Mouse (Mus musculus): ENCODE data around the gene Gm17409. TPM values are rescaled to one million over a fixed set of nuclear protein-coding genes. Genes with fewer than 3 reads are reported as not detected.

Gm17409 gene
- total RNA-seq, 1 experiment from 2014 or later, result not detected

- ATAC-seq (replicated peaks in 1 of 2; ENCODE audit: insufficient read depth in 1 of 2, low FRiP score in 2 of 2, low TSS enrichment in 1 of 2, low read depth in 1 of 2, poor library complexity in 2 of 2, severe bottlenecking in 2 of 2), result no peak
Observed at GRCm38 (mm10) chr2:58513212-58513611, 43.3 kb downstream of the Gm17409 start.

DNA sequence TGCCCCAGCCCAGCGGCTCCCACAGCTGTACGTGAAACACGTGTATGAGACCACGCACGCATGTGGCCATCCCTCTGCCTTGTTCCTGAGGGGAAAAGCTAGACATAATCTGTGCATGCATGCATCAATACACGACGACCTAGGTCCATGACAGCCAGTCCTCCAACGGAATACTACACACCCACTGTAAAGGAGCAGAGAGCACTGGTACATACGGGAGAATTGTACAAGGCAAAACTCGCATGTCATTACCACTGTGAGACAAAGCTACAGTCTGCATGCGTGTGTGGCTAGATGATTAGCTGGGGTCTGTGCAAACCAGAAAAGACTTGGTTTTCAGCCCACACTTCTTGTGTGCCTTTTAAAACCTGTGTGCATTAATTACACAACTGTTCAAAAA is 44.6 kb downstream of the Gm17409 start:
- no peak for ATAC-seq (replicated peaks in 1 of 2; ENCODE audit: insufficient read depth in 1 of 2, low FRiP score in 2 of 2, low TSS enrichment in 1 of 2, low read depth in 1 of 2, poor library complexity in 2 of 2, severe bottlenecking in 2 of 2)

DNA sequence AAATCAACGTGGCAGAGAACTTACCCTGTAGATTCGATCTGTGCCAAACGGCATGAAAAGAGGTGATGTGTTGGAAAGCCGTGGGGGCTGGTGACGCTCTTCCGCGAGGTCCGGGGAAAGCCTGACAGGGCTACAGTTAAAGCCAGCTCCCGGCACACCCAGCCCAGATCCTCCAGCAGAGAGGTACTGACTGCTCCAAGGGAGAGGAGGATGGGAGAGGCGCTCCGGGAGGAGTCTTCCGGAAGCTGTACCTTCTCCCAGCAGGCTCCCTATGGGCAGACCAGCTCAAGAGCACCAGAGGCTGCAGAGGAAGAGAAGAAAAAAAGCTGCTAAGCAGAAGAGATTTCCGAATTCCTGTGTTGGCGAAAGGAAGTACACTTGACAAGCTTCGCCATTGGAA is 46.1 kb downstream of the Gm17409 start:
- ATAC-seq (replicated peaks in 1 of 2; ENCODE audit: insufficient read depth in 1 of 2, low FRiP score in 2 of 2, low TSS enrichment in 1 of 2, low read depth in 1 of 2, poor library complexity in 2 of 2, severe bottlenecking in 2 of 2), result no peak

- ATAC-seq (replicated peaks in 1 of 2; ENCODE audit: insufficient read depth in 1 of 2, low FRiP score in 2 of 2, low TSS enrichment in 1 of 2, low read depth in 1 of 2, poor library complexity in 2 of 2, severe bottlenecking in 2 of 2), result no peak
Observed at GRCm38 (mm10) chr2:58516920-58517319, 47.0 kb downstream of the Gm17409 start.

DNA sequence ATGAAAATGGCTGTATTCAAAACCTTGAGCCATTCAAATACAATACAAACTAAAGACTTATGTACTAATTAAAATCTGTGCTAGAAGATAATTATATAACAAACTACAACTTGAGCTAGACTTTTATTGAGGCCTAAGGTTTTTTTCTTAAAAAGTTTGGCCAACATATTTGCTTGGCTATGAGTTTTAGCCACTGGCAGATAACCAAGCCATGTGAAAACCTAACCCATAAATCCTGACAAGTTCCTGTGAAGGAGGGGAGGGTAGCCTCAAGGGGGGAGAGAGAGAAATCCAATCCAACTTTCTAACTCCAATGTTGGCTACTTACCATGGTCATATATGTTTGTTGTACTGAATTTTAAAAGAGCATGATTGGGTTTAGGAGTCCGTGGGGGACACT is 48.6 kb downstream of the Gm17409 start:
- no peak for ATAC-seq (replicated peaks in 1 of 2; ENCODE audit: insufficient read depth in 1 of 2, low FRiP score in 2 of 2, low TSS enrichment in 1 of 2, low read depth in 1 of 2, poor library complexity in 2 of 2, severe bottlenecking in 2 of 2)

Other genes starting within 250 kb of the Gm17409 start
- not detected in 2 replicates for gene Acvr1c, start 112.2 kb upstream of the Gm17409 start, total RNA-seq (2017)
- 1.0 and 1.8 TPM in 2 replicates for gene Acvr1, start 97.0 kb downstream of the Gm17409 start, total RNA-seq (2017)
- 1.6 TPM in 1 of 2 replicates, not detected in the other for gene Upp2, start 97.2 kb downstream of the Gm17409 start, total RNA-seq (2017)